ENCODE assay signal across 10 mouse cellular contexts in the genomic region with DNA sequence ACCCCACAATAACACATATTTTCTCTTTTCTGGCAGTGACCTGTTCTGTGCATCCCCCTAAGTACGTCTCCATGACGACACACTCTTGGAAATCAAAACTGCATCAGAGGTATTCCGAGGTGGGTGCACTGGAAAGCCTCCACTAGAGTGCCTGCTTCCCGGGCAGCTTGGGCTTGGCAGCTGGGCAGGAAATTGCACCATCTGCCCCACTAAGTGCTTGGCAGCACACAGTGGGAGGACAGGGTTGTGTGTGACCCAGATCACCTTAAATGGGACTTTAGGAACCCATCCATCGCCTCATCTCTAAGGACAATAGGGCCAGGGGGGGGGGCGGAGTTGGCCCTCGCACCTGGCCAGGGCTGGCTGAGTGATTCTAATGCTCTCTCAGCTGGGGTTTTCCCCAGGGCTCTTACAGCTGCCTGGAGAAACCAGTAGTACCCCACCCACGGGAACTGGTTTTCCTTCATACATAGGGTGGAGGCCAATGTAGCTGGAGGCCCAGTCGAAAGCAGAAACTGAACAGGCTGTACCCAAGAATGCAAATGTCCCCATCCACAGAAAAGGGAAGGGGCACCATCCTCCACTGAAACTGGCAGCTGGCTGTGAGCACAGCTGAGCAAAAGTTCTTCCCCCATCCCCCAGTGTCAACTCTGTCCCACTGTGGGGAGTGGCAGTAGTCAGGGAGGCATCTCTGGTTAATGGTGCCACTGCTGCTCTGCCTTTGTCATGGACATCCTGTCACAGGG.
A peak's percentile ranks its signal among the peaks of the same experiment; 100 is the strongest.
DNase-seq lines count a peak whose midpoint lies in the region; ATAC-seq and TF ChIP-seq lines count a peak whose summit lies in the region.
"Had no signal": no experiment of that assay in that cellular context is flagged by ENCODE, and none has a peak within 500 bp of the region (broad histone marks: within the 10 kb centered on the region; RNA-seq: fewer than 3 reads in every experiment).

No protein-coding gene starts in this region.

- no peak for TF ChIP-seq CTCF in lung, embryonic 14.5 days (IDR thresholded peaks at IDR 0.05; ENCODE audit: low read depth)

- H3K27me3 ChIP-seq in lung, embryonic 14.5 days (ENCODE audit: insufficient read depth, low read length): no peaks in the 10 kb centered on the region
- H3K27me3 ChIP-seq in kidney, embryonic 15.5 days: no peaks in the 10 kb centered on the region
- H3K27me3 ChIP-seq: neural tube, embryonic 12.5 days had no signal

- H3K4me2 ChIP-seq in lung, embryonic 14.5 days: no peak overlapping the region
- no peak overlapping the region for H3K4me2 ChIP-seq in kidney, embryonic 15.5 days
- H3K4me2 ChIP-seq: neural tube, embryonic 12.5 days had no signal

- H3K27ac ChIP-seq in lung, embryonic 14.5 days (ENCODE audit: low read depth): no peak overlapping the region
- H3K27ac ChIP-seq in kidney, embryonic 15.5 days: no peak overlapping the region
- H3K27ac ChIP-seq: neural tube, embryonic 12.5 days had no signal

- no peak overlapping the region for H3K4me3 ChIP-seq in lung, embryonic 14.5 days (ENCODE audit: low read depth, low read length)
- no peak overlapping the region for H3K4me3 ChIP-seq in kidney, embryonic 15.5 days (replicated peaks)
- H3K4me3 ChIP-seq: neural tube, embryonic 12.5 days had no signal

- WGBS in lung, embryonic 14.5 days: 58% methylated on average over 9 of the region's 9 CpGs
- 72% methylated on average over 9 of the region's 9 CpGs for WGBS in kidney, embryonic 15.5 days

- H3K9me3 ChIP-seq in lung, embryonic 14.5 days (ENCODE audit: low read depth, low read length): no peaks in the 10 kb centered on the region
- H3K9me3 ChIP-seq in kidney, embryonic 15.5 days (replicated peaks): no peaks in the 10 kb centered on the region

- peak; percentile 78 for ATAC-seq in activated CD4-positive, CD25-positive, alpha-beta regulatory T cell, adult 4 months
- ATAC-seq in lung, embryonic 14.5 days (ENCODE audit: insufficient read depth): no peak
- ATAC-seq in kidney, embryonic 15.5 days (replicated peaks; ENCODE audit: low FRiP score): no peak

- intact Hi-C loops in heart, postnatal 25 days (cut with DNase I): loop anchor here (5.0 kb wide), 1 partner anchor 61 kb away; no protein-coding TSS in a partner anchor
- intact Hi-C loops in heart, postnatal 14 days (cut with DNase I): no loop called here

- DNase-seq in heart, postnatal 25 days (ENCODE audit: low spot score): peak; percentile 21
- DNase-seq in heart, postnatal 14 days: no peak
- DNase-seq in lung, embryonic 14.5 days: peak; percentile 15
- peak; percentile 32 to 57 for DNase-seq in spleen, postnatal 14 days (ENCODE audit: low spot score in 2 of 2)
- no peak for DNase-seq in right cerebral cortex, postnatal 25 days
- no peak for DNase-seq in kidney, adult 18-20 months
- DNase-seq: kidney, adult 8-10 months had no signal

- no peaks in the 10 kb centered on the region for H3K4me1 ChIP-seq in lung, embryonic 14.5 days (ENCODE audit: insufficient read depth)
- peaks cover 2% of the 10 kb centered on the region; the same call in 1 of the 2 replicates for H3K4me1 ChIP-seq in kidney, embryonic 15.5 days
- H3K4me1 ChIP-seq: neural tube, embryonic 12.5 days had no signal

- H3K9ac ChIP-seq in lung, embryonic 14.5 days: no peak overlapping the region
- H3K9ac ChIP-seq in kidney, embryonic 15.5 days: no peak overlapping the region
- H3K9ac ChIP-seq: neural tube, embryonic 12.5 days had no signal

- H3K36me3 ChIP-seq in lung, embryonic 14.5 days (ENCODE audit: insufficient read depth): no peaks in the 10 kb centered on the region
- no peaks in the 10 kb centered on the region for H3K36me3 ChIP-seq in kidney, embryonic 15.5 days
- H3K36me3 ChIP-seq: neural tube, embryonic 12.5 days had no signal

Comparison
In these comparisons a context has a peak if more than half of its experiments do, and no peak if none do; other contexts are left out.
1. DNase-seq: peak in heart, postnatal 25 days (single experiment), lung, embryonic 14.5 days (single experiment) and spleen, postnatal 14 days (2 of 2); none in heart, postnatal 14 days (0 of 2), right cerebral cortex, postnatal 25 days (single experiment) and kidney, adult 18-20 months (single experiment).